Mouse (Mus musculus) embryonic facial prominence, embryonic 10.5 days (tissue): ENCODE data around the gene Ppih. TPM values are rescaled to one million over a fixed set of nuclear protein-coding genes. Genes with fewer than 3 reads are reported as not detected.

ENCODE experiments used
- polyA plus RNA-seq: library from polyadenylated mRNA; unstranded; fragments of >200 nt; fragmentation: Nextera tagmentation; extraction: Ambion mirVana; gene quantifications from 2 replicates; pipeline ENCODE4 v1.2.1, GENCODE M21; 2016

The Ppih gene
- polyA plus RNA-seq, 1 experiment from 2014 or later: 150 TPM

Other genes with a start within 250 kb of the Ppih start
- gene Slc2a1, start 211.8 kb downstream of the Ppih start, polyA plus RNA-seq: 140 and 166 TPM in 2 replicates
- 11.4 and 13.9 TPM in 2 replicates for gene Zfp691, start 146.4 kb downstream of the Ppih start, polyA plus RNA-seq
- 7.2 and 7.4 TPM in 2 replicates for gene Ermap, start 130.5 kb downstream of the Ppih start, polyA plus RNA-seq
- gene Svbp, start 125.2 kb downstream of the Ppih start, polyA plus RNA-seq: 132 and 139 TPM in 2 replicates
- 0.25 TPM in 1 of 2 replicates, not detected in the other for gene Tmem269, start 102.3 kb downstream of the Ppih start, polyA plus RNA-seq
- gene AU022252, start 87.8 kb downstream of the Ppih start, polyA plus RNA-seq: 40.1 and 40.2 TPM in 2 replicates
- gene P3h1, start 87.6 kb downstream of the Ppih start, polyA plus RNA-seq: 18.5 and 19.6 TPM in 2 replicates
- not detected in 2 replicates for gene Cldn19, start 65.1 kb downstream of the Ppih start, polyA plus RNA-seq
- 980 and 1,001 TPM in 2 replicates for gene Ybx1, start 25.9 kb downstream of the Ppih start, polyA plus RNA-seq
- 5.1 and 6.4 TPM in 2 replicates for gene Ccdc30, start 95.0 kb upstream of the Ppih start, polyA plus RNA-seq
- gene Ppcs, start 101.9 kb upstream of the Ppih start, polyA plus RNA-seq: 33.2 and 35.3 TPM in 2 replicates
- gene Zmynd12, start 102.3 kb upstream of the Ppih start, polyA plus RNA-seq: 0.15 and 0.36 TPM in 2 replicates
- 1.9 TPM in 2 replicates for gene Rimkla, start 172.1 kb upstream of the Ppih start, polyA plus RNA-seq
- gene Foxj3, start 216.5 kb upstream of the Ppih start, polyA plus RNA-seq: 21.4 and 22.4 TPM in 2 replicates
- gene Frg2f1, start 219.0 kb upstream of the Ppih start, polyA plus RNA-seq: 2.0 and 2.2 TPM in 2 replicates